Mouse (Mus musculus) Patski (cell line): ENCODE data around the gene Actr3. TPM values are rescaled to one million over a fixed set of nuclear protein-coding genes. Genes with fewer than 3 reads are reported as not detected.

Source experiments
- ATAC-seq: fragments of 100-300 bp; one replicate; pipeline ENCODE4 v1.8.0; 2021
- CTCF ChIA-PET: fragments of 350-600 bp; sonication (Branson Sonifier 250); formaldehyde crosslinking; loops from one replicate; lab custom pipeline; 2022; ENCODE audit warnings: inconsistent platforms; lab: Charles Lee
- POLR2A ChIA-PET: fragments of 350-600 bp; sonication (Branson Sonifier 250); formaldehyde crosslinking; loops from one replicate; lab custom pipeline; 2022; ENCODE audit warnings: antibody characterized with exemption, inconsistent platforms; lab: Charles Lee
- DNase-seq: peaks from one replicate; pipeline ENCODE4 v3.0.0-alpha.2; 2011; ENCODE audit warnings: low read depth, low spot score
- H3K27me3 ChIP-seq: fragments of 371-371 bp; one replicate; pipeline ENCODE4 v1.5.1; 2021
- CTCF ChIP-seq: fragments of 100-300 bp; IDR thresholded peaks from one replicate; pipeline ENCODE4 v1.5.1; 2021
- in situ Hi-C: fragments of 300-500 bp; cut with MboI; formaldehyde crosslinking; loops from 3 replicates; pipeline ENCODE4 v1.11.1; 2018; ENCODE audit warnings: low pct_unique_long_range_greater_than_20kb, mixed read lengths
- polyA plus RNA-seq: library from polyadenylated mRNA; unstranded; gene quantifications from one replicate; pipeline ENCODE4 v1.2.3, GENCODE M21; 2021

Gene Actr3
- polyA plus RNA-seq, 1 experiment from 2014 or later, result 357 TPM

GRCm38 (mm10) chr1:125439556-125439955, 4.0 kb upstream of the Actr3 start:
- ATAC-seq, result no peak
- no peak for DNase-seq
- H3K27me3 ChIP-seq, result no peaks in the 10 kb centered on the region
- ChIA-PET POLR2A (no interaction called here), CTCF (no interaction called here)
- in situ Hi-C loops, result no loop called here
- no peak for TF ChIP-seq CTCF

DNA sequence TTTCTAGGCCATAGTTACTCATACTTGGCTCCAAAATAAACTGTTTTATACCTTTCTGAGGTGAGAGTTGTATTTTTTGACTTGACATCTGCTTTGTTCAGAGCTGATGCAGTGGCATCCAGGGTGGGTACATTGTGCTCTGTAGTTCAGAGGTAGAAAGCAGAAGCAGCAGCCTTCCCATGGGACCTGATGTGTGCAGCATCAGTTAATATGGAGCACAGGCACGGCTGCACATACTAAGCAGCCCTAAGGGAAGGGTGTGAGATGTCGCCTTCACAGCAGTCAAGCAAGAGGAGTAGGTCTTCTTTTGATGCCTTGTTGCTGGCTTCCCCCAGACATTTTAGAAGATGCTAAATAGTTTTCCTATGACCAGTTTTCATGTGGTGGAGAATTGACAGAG, 3.3 kb upstream of the Actr3 start:
- ChIA-PET POLR2A (no interaction called here), CTCF (no interaction called here)
- H3K27me3 ChIP-seq, result no peaks in the 10 kb centered on the region
- in situ Hi-C loops, result no loop called here
- no peak for DNase-seq
- no peak for ATAC-seq
- no peak for TF ChIP-seq CTCF

DNA sequence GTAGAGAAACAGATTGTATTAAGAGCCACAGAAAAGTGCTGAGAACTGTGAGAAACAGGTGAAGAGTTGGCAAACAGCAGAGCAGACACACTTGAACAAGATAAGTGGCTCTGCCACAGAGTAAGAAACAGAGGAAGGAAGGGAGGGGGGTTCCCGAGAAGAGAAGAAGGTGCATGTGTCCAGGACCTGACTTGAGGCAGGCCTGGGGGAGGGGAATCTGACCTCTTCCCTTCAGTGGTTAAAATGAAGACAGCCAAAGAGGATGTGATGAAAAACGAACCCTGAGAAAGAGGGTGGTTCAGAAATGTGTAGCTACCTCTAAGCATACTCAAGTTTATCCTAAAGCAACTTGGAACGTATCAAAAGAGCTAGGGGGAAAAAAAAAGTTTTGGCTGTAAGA, 2.4 kb upstream of the Actr3 start:
- ATAC-seq, result no peak
- no peaks in the 10 kb centered on the region for H3K27me3 ChIP-seq
- ChIA-PET CTCF (no interaction called here), POLR2A (no interaction called here)
- no peak for DNase-seq
- no peak for TF ChIP-seq CTCF
- in situ Hi-C loops, result no loop called here

DNA sequence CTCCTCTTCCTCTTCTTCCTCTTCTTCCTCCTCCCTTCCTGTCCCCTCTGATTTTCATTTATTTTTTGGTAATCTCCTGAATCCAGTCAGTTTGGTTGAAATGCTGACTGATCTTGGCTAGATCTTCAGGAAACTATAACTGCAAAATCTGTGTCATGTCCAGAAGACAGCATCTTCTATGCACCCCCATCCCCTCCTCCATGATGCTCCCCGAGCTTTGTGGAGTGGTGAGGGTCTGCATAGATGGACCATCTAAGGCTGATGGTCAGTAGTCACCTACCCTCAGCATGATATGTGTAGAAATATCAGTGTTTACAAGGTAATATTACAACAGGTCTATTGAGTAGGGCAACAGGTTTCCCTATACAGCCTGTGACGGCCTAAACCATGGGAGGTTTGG, 1.6 kb upstream of the Actr3 start:
- TF ChIP-seq CTCF, result no peak
- no peak for ATAC-seq

GRCm38 (mm10) chr1:125435018-125435368, 534 bp downstream of the Actr3 start:
- ATAC-seq (no peak), DNase-seq (no peak)
- POLR2A ChIA-PET, result interaction anchor here (0.7 to 2.1 kb wide), 3 partner anchors 12 to 125 kb away, joined by 4 to 11 read pairs (median 5); partner anchors contain the start of gene Slc35f5
- in situ Hi-C loops, result no loop called here
- CTCF ChIA-PET, result no interaction called here
- TF ChIP-seq CTCF, result no peak
- no peaks in the 10 kb centered on the region for H3K27me3 ChIP-seq

More for the DNA sequence above, 1.6 kb upstream of the Actr3 start:
- in situ Hi-C loops, result no loop called here
- H3K27me3 ChIP-seq, result no peaks in the 10 kb centered on the region
- DNase-seq, result no peak
- POLR2A ChIA-PET, result interaction anchor here (0.7 to 1.1 kb wide), 2 partner anchors 18 to 20 kb away, joined by 3 read pairs; no protein-coding TSS in a partner anchor
- CTCF ChIA-PET, result no interaction called here

DNA sequence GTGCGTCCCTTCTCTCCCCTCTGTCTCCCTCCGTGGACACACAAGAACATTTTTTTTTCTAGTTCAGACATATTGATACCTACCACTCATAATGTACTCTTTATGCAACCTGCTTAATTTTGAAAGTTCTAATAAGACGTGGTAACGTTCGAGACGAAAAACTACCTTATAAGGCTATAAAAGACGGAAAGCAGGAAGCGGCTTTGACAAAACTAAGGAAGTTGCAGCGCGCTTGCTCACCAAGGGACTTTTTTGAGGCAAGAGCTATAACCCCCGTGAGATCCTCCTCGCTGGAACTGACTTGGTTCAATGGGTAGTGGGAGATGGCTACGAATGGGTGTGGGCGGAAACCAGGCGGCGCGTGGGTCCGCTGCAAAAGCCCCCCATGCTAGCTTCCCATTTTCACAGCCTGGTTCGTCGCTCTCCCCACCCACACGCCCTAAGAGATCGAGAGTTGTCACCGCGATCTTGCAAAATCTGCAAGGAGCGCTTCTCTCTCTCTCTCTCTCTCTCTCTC, 984 bp downstream of the Actr3 start:
- no peak for TF ChIP-seq CTCF
- CTCF ChIA-PET, result no interaction called here
- in situ Hi-C loops, result loop anchor here (5.0 kb wide), 2 partner anchors 73 to 128 kb away; partner anchors contain the start of gene Slc35f5
- no peaks in the 10 kb centered on the region for H3K27me3 ChIP-seq
- POLR2A ChIA-PET, result interaction anchor here (0.7 to 2.1 kb wide), 3 partner anchors 12 to 126 kb away, joined by 4 to 11 read pairs (median 5); partner anchors contain the start of gene Slc35f5
- ATAC-seq (peak; percentile 18), DNase-seq (no peak)

DNA sequence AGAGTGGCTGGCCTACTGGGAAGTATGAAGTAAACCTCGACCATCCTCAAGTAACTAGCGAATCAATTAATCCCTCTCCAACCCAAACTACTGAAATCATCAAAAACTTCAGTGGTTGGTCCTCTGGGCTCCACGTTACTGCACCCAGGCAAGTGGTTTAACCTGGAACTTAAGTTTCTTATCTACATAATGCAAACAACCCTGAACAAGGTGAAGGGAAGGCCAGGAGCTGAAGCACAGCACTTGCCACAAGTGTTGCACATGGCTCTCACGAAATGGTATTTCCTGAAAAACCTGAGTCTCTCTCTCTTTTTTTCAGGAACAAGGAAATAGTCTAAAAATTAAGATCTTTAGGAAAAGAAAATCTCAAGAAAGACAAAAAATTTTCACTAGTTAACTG, 4.2 kb downstream of the Actr3 start:
- DNase-seq (no peak), ATAC-seq (no peak)
- in situ Hi-C loops, result loop anchor here (5.0 kb wide), 2 partner anchors 76 to 131 kb away; partner anchors contain the start of gene Slc35f5
- no peak for TF ChIP-seq CTCF
- H3K27me3 ChIP-seq, result no peaks in the 10 kb centered on the region
- ChIA-PET CTCF (no interaction called here), POLR2A (no interaction called here)

DNA sequence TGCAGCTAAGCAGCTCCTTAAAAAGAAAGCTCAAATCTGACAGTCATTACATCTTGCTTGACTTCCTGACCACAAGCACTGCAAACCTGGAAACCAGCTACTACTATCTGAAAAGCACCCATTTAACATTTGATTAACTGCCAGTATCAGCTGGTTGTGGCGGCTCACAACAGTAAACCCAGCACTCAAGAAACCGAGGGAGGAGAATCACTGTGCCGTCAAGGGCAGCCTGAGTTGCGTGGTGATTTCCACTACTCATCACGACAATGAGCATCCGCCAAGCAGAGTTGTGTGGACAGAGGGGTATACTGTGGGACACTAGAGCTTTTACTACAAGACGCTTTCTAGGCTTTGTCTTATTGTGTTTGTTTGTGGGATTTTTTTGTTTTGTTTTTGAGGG, 4.8 kb downstream of the Actr3 start:
- ChIA-PET POLR2A (no interaction called here), CTCF (no interaction called here)
- in situ Hi-C loops, result loop anchor here (5.0 kb wide), 2 partner anchors 77 to 132 kb away; partner anchors contain the start of gene Slc35f5
- no peak for DNase-seq
- H3K27me3 ChIP-seq, result no peaks in the 10 kb centered on the region
- ATAC-seq, result no peak
- no peak for TF ChIP-seq CTCF

DNA sequence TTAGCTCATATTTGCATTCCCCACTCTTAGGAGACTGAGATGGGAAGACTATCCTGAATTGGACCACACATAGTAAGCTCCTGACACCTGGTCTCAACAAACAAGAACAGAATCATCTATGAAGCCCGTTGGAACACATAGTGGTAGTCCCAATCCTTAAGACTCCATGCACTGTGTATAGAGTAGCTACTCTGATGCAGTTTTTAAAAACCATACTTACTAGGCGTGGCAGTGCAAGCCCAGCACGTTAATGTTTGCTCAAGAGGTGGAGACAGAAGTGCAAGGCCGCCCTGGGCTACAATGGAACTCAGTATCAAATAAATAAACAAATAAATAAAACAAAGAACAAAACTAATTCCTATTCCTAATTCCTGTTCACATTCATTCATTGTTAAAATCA, 5.5 kb downstream of the Actr3 start:
- DNase-seq (no peak), ATAC-seq (no peak)
- in situ Hi-C loops, result loop anchor here (5.0 kb wide), 2 partner anchors 77 to 132 kb away; partner anchors contain the start of gene Slc35f5
- ChIA-PET POLR2A (interaction anchor here (0.9 kb wide), 1 partner anchor 14 kb away, joined by 3 read pairs; no protein-coding TSS in a partner anchor), CTCF (interaction anchor here (0.6 kb wide), 1 partner anchor 46 kb away, joined by 3 read pairs; no protein-coding TSS in a partner anchor)
- H3K27me3 ChIP-seq, result no peaks in the 10 kb centered on the region
- TF ChIP-seq CTCF, result no peak

DNA sequence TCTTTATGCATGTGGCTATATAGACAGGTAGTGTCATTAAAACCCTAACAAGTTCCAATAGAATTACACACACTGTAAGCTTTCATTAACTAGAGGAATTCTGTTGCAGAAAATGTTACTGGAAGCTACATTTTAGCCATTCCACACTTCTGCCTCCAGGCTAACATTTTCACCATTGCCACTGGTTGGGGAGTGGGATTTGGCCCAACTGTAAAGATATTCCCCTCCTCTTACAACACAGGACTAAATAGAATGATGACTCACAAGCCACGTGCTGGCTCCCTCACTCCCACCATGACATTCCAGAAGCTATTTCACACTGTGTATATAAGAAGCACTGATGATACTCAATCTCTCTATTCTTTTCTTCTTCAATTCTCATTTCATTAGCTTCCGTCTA, 7.2 kb downstream of the Actr3 start:
- ATAC-seq (peak; percentile 51), DNase-seq (no peak)
- no peaks in the 10 kb centered on the region for H3K27me3 ChIP-seq
- ChIA-PET POLR2A (no interaction called here), CTCF (no interaction called here)
- in situ Hi-C loops, result no loop called here
- TF ChIP-seq CTCF, result no peak

DNA sequence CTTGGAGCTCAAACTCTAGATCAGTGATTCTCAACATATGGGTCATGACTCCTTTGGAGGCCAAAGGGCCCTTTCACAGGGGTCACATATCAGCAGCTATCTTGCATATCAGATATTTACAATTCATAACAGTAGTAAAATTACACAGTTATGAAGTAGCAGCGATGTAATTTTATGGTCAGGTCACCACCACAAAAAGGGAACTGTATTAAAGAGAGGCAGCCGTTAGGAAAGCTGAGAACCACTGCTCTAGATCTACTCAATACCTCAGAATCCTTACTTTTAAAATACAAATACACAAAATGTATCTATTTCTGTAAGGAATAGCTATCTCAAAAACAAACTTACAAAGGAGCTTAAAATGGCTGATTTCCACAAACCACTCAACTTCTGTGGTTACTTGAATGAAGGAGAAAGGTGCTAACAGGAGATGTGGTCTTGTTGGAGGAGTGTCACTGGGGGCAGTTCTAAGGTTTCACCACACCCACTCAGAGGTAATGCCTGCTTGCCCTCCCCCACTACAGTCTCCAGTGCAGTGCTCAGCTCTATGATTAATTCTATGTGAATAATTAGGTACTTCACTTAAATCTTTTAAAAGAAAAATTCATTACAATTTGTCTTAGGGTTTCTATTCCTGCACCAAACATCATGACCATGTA, 9.0 kb downstream of the Actr3 start:
- ChIA-PET CTCF (interaction anchor here (1.3 to 1.5 kb wide), 3 partner anchors 9 to 134 kb away, joined by 3 to 9 read pairs (median 4); partner anchors contain the start of gene Slc35f5), POLR2A (no interaction called here)
- TF ChIP-seq CTCF, result no peak
- H3K27me3 ChIP-seq, result no peaks in the 10 kb centered on the region
- no peak for DNase-seq
- in situ Hi-C loops, result no loop called here
- ATAC-seq, result no peak
